Mouse (Mus musculus) lung, embryonic 16.5 days (tissue): Measurements from ENCODE around the gene Bmp8b. TPM values are rescaled to one million over a fixed set of nuclear protein-coding genes. Genes with fewer than 3 reads are reported as not detected.
"Not testable (repeated sequence)": the region's sequence is repeated elsewhere in the genome, so short reads cannot be mapped to it uniquely, and the experiment has no call there.

ENCODE experiments used
- ATAC-seq: fragments of 200-750 bp; cut with Nextera tagmentation; 2 replicates; pipeline ENCODE4 v1.8.0; 2017; ENCODE audit warnings: low read depth, mild to moderate bottlenecking, moderate library complexity
- H3K27ac ChIP-seq: fragments of 300-500 bp; sonication (generic); 2 replicates; pipeline ENCODE4 v1.5.1; 2014; ENCODE audit warnings: mild to moderate bottlenecking, control low read depth, low read length
- H3K27me3 ChIP-seq: fragments of 300-500 bp; sonication (generic); 2 replicates; pipeline ENCODE4 v1.6.1; 2014; ENCODE audit warnings: low read depth, low read length, mixed read lengths; ENCODE audit not compliant: control insufficient read depth, insufficient read depth
- H3K36me3 ChIP-seq: fragments of 300-500 bp; sonication (generic); 2 replicates; pipeline ENCODE4 v1.6.1; 2014; ENCODE audit warnings: low read length; ENCODE audit not compliant: control insufficient read depth, insufficient read depth
- H3K4me1 ChIP-seq: fragments of 300-500 bp; sonication (generic); replicated peaks from 2 replicates; pipeline ENCODE4 v1.6.1; 2014; ENCODE audit warnings: low read length, mixed read lengths; ENCODE audit not compliant: control insufficient read depth, insufficient read depth
- H3K4me2 ChIP-seq: fragments of 300-500 bp; sonication (generic); 2 replicates; pipeline ENCODE4 v1.6.1; 2014; ENCODE audit warnings: low read depth, low read length, control low read depth
- H3K4me3 ChIP-seq: fragments of 300-500 bp; sonication (generic); 2 replicates; pipeline ENCODE4 v1.5.1; 2014; ENCODE audit warnings: mild to moderate bottlenecking, low read length, control low read depth
- H3K9ac ChIP-seq: fragments of 300-500 bp; sonication (generic); 2 replicates; pipeline ENCODE4 v1.6.1; 2014; ENCODE audit warnings: low read length, control low read depth
- H3K9me3 ChIP-seq: fragments of 300-500 bp; sonication (generic); 2 replicates; pipeline ENCODE4 v1.6.1; 2016; ENCODE audit warnings: low read length; ENCODE audit not compliant: control insufficient read depth
- whole genome bisulfite sequencing: fragments of 180-500 bp; shearing (Covaris S2); extraction: QIAGEN DNeasy Blood & Tissue Kit; methylation state at CpG from one replicate; pipeline ENCODE4 v1.1.7; 2014; 5-methylcytosine and 5-hydroxymethylcytosine counted together
- polyA plus RNA-seq: library from polyadenylated mRNA; unstranded; fragments of >200 nt; fragmentation: Nextera tagmentation; extraction: Ambion mirVana; gene quantifications from 2 replicates; pipeline ENCODE4 v1.2.1, GENCODE M21; 2015

Bmp8b gene
- polyA plus RNA-seq, 1 experiment from 2014 or later, result 1.5 TPM

GRCm38 (mm10) chr4:123082283-123083163, 22.4 kb upstream of the Bmp8b start:
- Histone ChIP-seq H3K9ac (no peak overlapping the region), H3K27me3 (no peaks in the 10 kb centered on the region; the same call in 1 of the 2 replicates), H3K4me3 (no peak overlapping the region), H3K4me2 (no peak overlapping the region), H3K27ac (no peak overlapping the region), H3K36me3 (no peaks in the 10 kb centered on the region), H3K9me3 (peaks cover 3% of the 10 kb centered on the region; the same call in 1 of the 2 replicates), H3K4me1 (no peaks in the 10 kb centered on the region)
- WGBS, result 72% methylated on average over 20 of the region's 20 CpGs
- peak; percentile 58 for ATAC-seq

- Histone ChIP-seq H3K27ac (no peak overlapping the region), H3K9me3 (peaks cover 3% of the 10 kb centered on the region; the same call in 1 of the 2 replicates), H3K36me3 (no peaks in the 10 kb centered on the region), H3K4me3 (no peak overlapping the region), H3K9ac (no peak overlapping the region), H3K27me3 (no peaks in the 10 kb centered on the region; the same call in 1 of the 2 replicates), H3K4me1 (no peaks in the 10 kb centered on the region), H3K4me2 (no peak overlapping the region)
- no peak for ATAC-seq
- WGBS, result 55% methylated on average over 13 of the region's 13 CpGs
These were observed 21.6 kb upstream of the Bmp8b start for GRCm38 (mm10) chr4:123083323-123083902.

GRCm38 (mm10) chr4:123085290-123085689, 19.7 kb upstream of the Bmp8b start:
- Histone ChIP-seq H3K4me3 (no peak overlapping the region), H3K4me1 (no peaks in the 10 kb centered on the region), H3K9me3 (peaks cover 3% of the 10 kb centered on the region; the same call in 1 of the 2 replicates), H3K27me3 (no peaks in the 10 kb centered on the region; the same call in 1 of the 2 replicates), H3K27ac (no peak overlapping the region), H3K36me3 (no peaks in the 10 kb centered on the region), H3K4me2 (no peak overlapping the region), H3K9ac (no peak overlapping the region)
- 75% methylated on average over 2 of the region's 2 CpGs for WGBS
- no peak for ATAC-seq

- H3K27ac ChIP-seq, result no peak overlapping the region
- 82% methylated on average over 4 of the region's 4 CpGs for WGBS
- no peak for ATAC-seq
These were observed 18.6 kb upstream of the Bmp8b start for GRCm38 (mm10) chr4:123086381-123086780.

GRCm38 (mm10) chr4:123092621-123093020, 12.3 kb upstream of the Bmp8b start:
- no peak overlapping the region for H3K4me3 ChIP-seq
- H3K4me1 ChIP-seq, result no peaks in the 10 kb centered on the region
- no peaks in the 10 kb centered on the region for H3K36me3 ChIP-seq
- H3K9ac ChIP-seq, result no peak overlapping the region
- H3K4me2 ChIP-seq, result 0 out of 2 replicates have a peak overlapping the region, but pooled peaks have one; percentile 46
- ATAC-seq, result no peak
- WGBS, result 61% methylated on average over 5 of the region's 5 CpGs
- no peaks in the 10 kb centered on the region for H3K9me3 ChIP-seq
- H3K27ac ChIP-seq, result no peak overlapping the region
- H3K27me3 ChIP-seq, result no peaks in the 10 kb centered on the region

More at GRCm38 (mm10) chr4:123086381-123086780, 18.6 kb upstream of the Bmp8b start:
- Histone ChIP-seq H3K4me3 (no peak overlapping the region), H3K4me1 (no peaks in the 10 kb centered on the region), H3K4me2 (no peak overlapping the region), H3K27me3 (no peaks in the 10 kb centered on the region; the same call in 1 of the 2 replicates), H3K9me3 (peaks cover 3% of the 10 kb centered on the region; the same call in 1 of the 2 replicates), H3K9ac (no peak overlapping the region), H3K36me3 (no peaks in the 10 kb centered on the region)

- H3K9ac ChIP-seq, result no peak overlapping the region
- 33% methylated on average over 17 of the region's 17 CpGs for WGBS
- no peaks in the 10 kb centered on the region for H3K27me3 ChIP-seq
- peak overlapping the region; percentile 46 for H3K4me2 ChIP-seq
- ATAC-seq, result peak; percentile 93
- H3K9me3 ChIP-seq, result no peaks in the 10 kb centered on the region
- peak overlapping the region; percentile 11; the same call in 1 of the 2 replicates for H3K4me3 ChIP-seq
- no peaks in the 10 kb centered on the region for H3K4me1 ChIP-seq
- H3K27ac ChIP-seq, result peak overlapping the region; percentile 76
- no peaks in the 10 kb centered on the region for H3K36me3 ChIP-seq
These were observed 11.7 kb upstream of the Bmp8b start for GRCm38 (mm10) chr4:123093064-123093776.

GRCm38 (mm10) chr4:123093869-123094268, 11.1 kb upstream of the Bmp8b start:
- 46% methylated on average over 8 of the region's 9 CpGs for WGBS
- peak; percentile 60 for ATAC-seq
- H3K36me3 ChIP-seq, result no peaks in the 10 kb centered on the region
- no peaks in the 10 kb centered on the region for H3K4me1 ChIP-seq
- H3K4me2 ChIP-seq, result peak overlapping the region; percentile 46
- H3K27ac ChIP-seq, result peak overlapping the region; percentile 27; the same call in 1 of the 2 replicates
- H3K4me3 ChIP-seq, result peak overlapping the region; percentile 16; the same call in 1 of the 2 replicates
- no peak overlapping the region for H3K9ac ChIP-seq
- H3K27me3 ChIP-seq, result no peaks in the 10 kb centered on the region
- no peaks in the 10 kb centered on the region for H3K9me3 ChIP-seq

GRCm38 (mm10) chr4:123105451-123105790, 456 bp downstream of the Bmp8b start:
- Histone ChIP-seq H3K4me2 (peak overlapping the region; percentile 54), H3K4me1 (peaks cover 9% of the 10 kb centered on the region; the same call in 1 of the 2 replicates), H3K9ac (no peak overlapping the region), H3K4me3 (peak overlapping the region; percentile 41), H3K27ac (no peak overlapping the region), H3K27me3 (peaks cover 33% of the 10 kb centered on the region), H3K36me3 (no peaks in the 10 kb centered on the region), H3K9me3 (no peaks in the 10 kb centered on the region)
- 18% methylated on average over 24 of the region's 24 CpGs for WGBS
- ATAC-seq, result no peak

- not testable (repeated sequence) for H3K27ac ChIP-seq, H3K36me3 ChIP-seq, H3K9me3 ChIP-seq, H3K4me1 ChIP-seq, H3K9ac ChIP-seq, H3K4me3 ChIP-seq, ATAC-seq, H3K4me2 ChIP-seq
- H3K27me3 ChIP-seq, result peaks cover 33% of the 10 kb centered on the region
- WGBS, result 77% methylated on average over 7 of the region's 7 CpGs
These were observed 964 bp downstream of the Bmp8b start for GRCm38 (mm10) chr4:123105929-123106328.
